Mouse (Mus musculus): ENCODE measurements around the gene Dkk1.

- no peak for TF ChIP-seq POLR2A (IDR thresholded peaks at IDR 0.05; ENCODE audit: borderline replicate concordance, insufficient read depth, low read length)
- TF ChIP-seq CTCF (IDR thresholded peaks at IDR 0.05; ENCODE audit: borderline replicate concordance, insufficient read depth, low read depth, low read length), result no peak
Measured at GRCm38 (mm10) chr19:30563876-30564275, 14.4 kb upstream of the Dkk1 start.
